Mouse (Mus musculus) stomach, postnatal 0 days (tissue): ENCODE measurements at regions not wholly inside any gene's neighbourhood (a gene's known extent, or its start where the extent isn't known, plus 50 kb on each side); places are given as distances from the start of the nearest gene placed in this dataset.

Experiments used
- CTCF ChIP-seq: IDR thresholded peaks from 2 replicates; pipeline ENCODE4 v1.5.1; 2016; ENCODE audit warnings: antibody characterized with exemption, low read depth, mild to moderate bottlenecking, moderate library complexity
- EP300 ChIP-seq: optimal IDR thresholded peaks from 2 replicates; pipeline ENCODE3; 2016; ENCODE audit warnings: antibody characterized with exemption

GRCm38 (mm10) chr12:70555723-70556122 is 102.8 kb downstream of the Tmx1 start:
- TF ChIP-seq CTCF (no peak), EP300 (peak; percentile 74)
